Mouse (Mus musculus) limb, embryonic 10.5 days (tissue): Measurements from ENCODE around the gene Prps1l1. TPM values are rescaled to one million over a fixed set of nuclear protein-coding genes. Genes with fewer than 3 reads are reported as not detected.

Source experiments
- DNase-seq: peaks from one replicate; pipeline ENCODE4 v3.0.0-alpha.2; 2017; ENCODE audit warnings: low spot score
- H3K27ac ChIP-seq: fragments of 300-500 bp; sonication (generic); 2 replicates; pipeline ENCODE4 v1.5.1; 2016; ENCODE audit warnings: mild to moderate bottlenecking
- H3K27me3 ChIP-seq: fragments of 300-500 bp; sonication (generic); 2 replicates; pipeline ENCODE4 v1.6.1; 2016; ENCODE audit warnings: low read depth, mild to moderate bottlenecking; ENCODE audit not compliant: poor library complexity, severe bottlenecking
- H3K36me3 ChIP-seq: fragments of 300-500 bp; sonication (generic); 2 replicates; pipeline ENCODE4 v1.6.1; 2016; ENCODE audit warnings: mild to moderate bottlenecking, moderate library complexity
- H3K4me1 ChIP-seq: fragments of 300-500 bp; sonication (generic); 2 replicates; pipeline ENCODE4 v1.6.1; 2016
- H3K4me3 ChIP-seq: fragments of 300-500 bp; sonication (generic); 2 replicates; pipeline ENCODE4 v1.5.1; 2016; ENCODE audit warnings: mild to moderate bottlenecking, moderate library complexity
- H3K9me3 ChIP-seq: fragments of 300-500 bp; sonication (generic); replicated peaks from 2 replicates; pipeline ENCODE4 v1.6.1; 2016; ENCODE audit warnings: mild to moderate bottlenecking
- WGBS: fragments of 180-500 bp; shearing (Covaris S2); methylation state at CpG from one replicate; pipeline ENCODE4 v1.1.7; 2016; 5-methylcytosine and 5-hydroxymethylcytosine counted together
- polyA plus RNA-seq: library from polyadenylated mRNA; unstranded; fragments of >200 nt; fragmentation: Nextera tagmentation; extraction: Ambion mirVana; gene quantifications from 2 replicates; pipeline ENCODE4 v1.2.1, GENCODE M21; 2016

The Prps1l1 gene
- polyA plus RNA-seq, 1 experiment from 2014 or later: not detected

GRCm38 (mm10) chr12:35008340-35009137 is 24.0 kb downstream of the Prps1l1 start:
- DNase-seq: no peak

GRCm38 (mm10) chr12:35011462-35011861 is 26.9 kb downstream of the Prps1l1 start:
- peaks cover 7% of the 10 kb centered on the region; the same call in 1 of the 2 replicates for H3K4me1 ChIP-seq
- no peak for DNase-seq
- 86% methylated on average over 1 of the region's 1 CpGs for WGBS

More at GRCm38 (mm10) chr12:35008340-35009137, 24.0 kb downstream of the Prps1l1 start:
- Histone ChIP-seq H3K27ac (no peak overlapping the region), H3K4me3 (no peak overlapping the region), H3K4me1 (peaks cover 7% of the 10 kb centered on the region; the same call in 1 of the 2 replicates), H3K27me3 (no peaks in the 10 kb centered on the region), H3K36me3 (no peaks in the 10 kb centered on the region), H3K9me3 (no peaks in the 10 kb centered on the region)
- WGBS: 76% methylated on average over 11 of the region's 11 CpGs

GRCm38 (mm10) chr12:35013950-35014349 is 29.4 kb downstream of the Prps1l1 start:
- 78% methylated on average over 2 of the region's 2 CpGs for WGBS
- H3K27ac ChIP-seq: no peak overlapping the region
- DNase-seq: no peak
- no peaks in the 10 kb centered on the region for H3K4me1 ChIP-seq
- H3K9me3 ChIP-seq: no peaks in the 10 kb centered on the region
- no peak overlapping the region for H3K4me3 ChIP-seq
- no peaks in the 10 kb centered on the region for H3K27me3 ChIP-seq
- H3K36me3 ChIP-seq: no peaks in the 10 kb centered on the region

More at GRCm38 (mm10) chr12:35011462-35011861, 26.9 kb downstream of the Prps1l1 start:
- Histone ChIP-seq H3K9me3 (no peaks in the 10 kb centered on the region), H3K36me3 (no peaks in the 10 kb centered on the region), H3K4me3 (no peak overlapping the region), H3K27me3 (no peaks in the 10 kb centered on the region), H3K27ac (no peak overlapping the region)

GRCm38 (mm10) chr12:35016056-35016455 is 31.5 kb downstream of the Prps1l1 start:
- 60% methylated on average over 3 of the region's 3 CpGs for WGBS

DNA sequence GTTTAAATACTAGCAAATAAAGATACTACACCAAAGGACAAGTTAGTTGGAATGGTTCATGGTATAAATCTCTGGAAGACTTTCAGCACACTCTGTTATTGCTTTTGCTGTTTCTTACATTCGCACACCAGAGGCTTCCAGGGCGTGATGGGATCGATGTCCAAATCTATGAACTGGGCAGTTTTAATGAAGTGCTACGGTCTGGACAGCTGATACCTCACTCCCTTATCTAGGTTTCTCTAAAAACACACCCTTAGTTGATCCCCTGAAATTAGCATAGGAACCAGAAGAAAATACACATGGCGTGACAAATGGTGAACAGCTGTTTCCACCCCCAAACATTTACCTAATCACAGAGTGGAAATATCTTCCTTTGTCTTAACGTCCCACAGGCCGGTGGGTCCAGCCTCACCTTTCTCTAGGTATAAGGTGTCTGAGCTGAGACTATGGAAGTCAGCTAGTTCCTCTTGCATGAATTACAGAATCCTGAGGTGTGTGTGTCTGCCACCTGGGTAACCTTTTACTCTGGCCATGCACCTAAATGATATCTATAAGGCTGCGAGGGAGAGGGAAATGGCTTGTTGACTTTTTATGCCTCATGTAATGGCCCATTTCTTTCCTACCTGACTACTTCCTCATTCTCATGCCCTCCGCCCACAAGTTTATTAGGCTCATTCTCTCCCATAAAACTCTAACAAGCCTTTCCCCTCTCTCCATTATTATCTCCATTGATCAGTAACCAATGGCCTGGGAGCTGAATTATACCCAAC is 32.1 kb downstream of the Prps1l1 start:
- 82% methylated on average over 9 of the region's 9 CpGs for WGBS
- no peak overlapping the region for H3K4me3 ChIP-seq
- no peak overlapping the region for H3K27ac ChIP-seq
- no peaks in the 10 kb centered on the region for H3K27me3 ChIP-seq
- H3K36me3 ChIP-seq: no peaks in the 10 kb centered on the region
- no peaks in the 10 kb centered on the region for H3K4me1 ChIP-seq
- no peak for DNase-seq
- H3K9me3 ChIP-seq: no peaks in the 10 kb centered on the region

More at GRCm38 (mm10) chr12:35016056-35016455, 31.5 kb downstream of the Prps1l1 start:
- H3K27me3 ChIP-seq: no peaks in the 10 kb centered on the region
- H3K4me3 ChIP-seq: no peak overlapping the region
- H3K9me3 ChIP-seq: no peaks in the 10 kb centered on the region
- DNase-seq: no peak
- no peaks in the 10 kb centered on the region for H3K36me3 ChIP-seq
- no peaks in the 10 kb centered on the region for H3K4me1 ChIP-seq
- no peak overlapping the region for H3K27ac ChIP-seq

DNA sequence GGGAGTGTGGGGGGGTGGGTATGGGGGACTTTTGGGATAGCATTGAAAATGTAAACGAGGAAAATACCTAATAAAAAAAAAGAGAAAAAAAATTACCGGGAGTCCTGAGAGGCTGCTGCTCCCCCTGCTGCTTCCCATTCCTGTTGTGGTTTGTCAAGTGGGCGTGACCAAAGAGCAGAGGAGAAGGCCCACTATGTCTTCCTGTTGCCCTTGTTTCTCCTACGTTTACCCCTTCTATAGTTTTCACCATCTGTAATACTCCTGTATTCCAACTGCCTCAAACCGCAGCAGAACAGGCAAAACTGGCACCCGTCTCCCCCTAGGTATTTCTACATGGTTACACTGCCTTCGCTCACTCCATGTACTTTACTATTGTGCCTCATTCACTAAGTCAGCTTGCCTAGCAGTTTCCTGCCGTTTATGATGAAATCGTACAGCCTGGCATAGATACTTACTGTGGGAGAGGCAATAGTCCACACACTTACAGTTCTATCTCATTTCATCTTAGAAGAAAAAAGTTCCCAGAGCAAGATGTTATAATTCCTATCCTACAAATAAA is 34.2 kb downstream of the Prps1l1 start:
- DNase-seq: no peak
- H3K27ac ChIP-seq: no peak overlapping the region
- H3K27me3 ChIP-seq: no peaks in the 10 kb centered on the region
- no peaks in the 10 kb centered on the region for H3K4me1 ChIP-seq
- 83% methylated on average over 9 of the region's 9 CpGs for WGBS
- no peaks in the 10 kb centered on the region for H3K36me3 ChIP-seq
- no peaks in the 10 kb centered on the region for H3K9me3 ChIP-seq
- H3K4me3 ChIP-seq: no peak overlapping the region

DNA sequence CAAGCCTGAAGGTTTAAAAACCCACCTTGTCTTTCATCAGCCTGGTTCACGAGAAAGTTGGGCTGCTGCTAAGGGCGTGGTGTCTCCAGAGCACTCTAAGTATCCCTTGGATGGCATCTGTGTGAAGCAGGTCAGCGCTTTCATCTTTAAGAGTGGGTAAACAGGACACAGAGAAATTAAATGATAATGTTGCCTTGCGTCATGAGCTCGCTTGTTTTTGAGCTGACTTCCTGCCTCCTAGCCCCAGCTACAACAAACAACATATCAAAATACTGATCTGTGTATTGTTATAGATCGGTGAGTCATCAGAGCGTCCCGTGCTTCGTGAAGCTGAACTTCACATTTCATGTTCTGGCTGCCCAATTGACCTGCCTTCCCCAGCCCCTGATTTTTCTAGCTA is 36.7 kb downstream of the Prps1l1 start:
- Histone ChIP-seq H3K36me3 (no peaks in the 10 kb centered on the region), H3K4me1 (no peaks in the 10 kb centered on the region), H3K9me3 (no peaks in the 10 kb centered on the region), H3K4me3 (no peak overlapping the region), H3K27me3 (no peaks in the 10 kb centered on the region), H3K27ac (no peak overlapping the region)
- no peak for DNase-seq
- whole genome bisulfite sequencing: 85% methylated on average over 9 of the region's 9 CpGs

- H3K9me3 ChIP-seq: no peaks in the 10 kb centered on the region
- no peaks in the 10 kb centered on the region for H3K4me1 ChIP-seq
- H3K36me3 ChIP-seq: no peaks in the 10 kb centered on the region
- no peak for DNase-seq
- H3K27ac ChIP-seq: no peak overlapping the region
- 59% methylated on average over 10 of the region's 10 CpGs for WGBS
- no peaks in the 10 kb centered on the region for H3K27me3 ChIP-seq
- no peak overlapping the region for H3K4me3 ChIP-seq
These were observed 37.5 kb downstream of the Prps1l1 start for GRCm38 (mm10) chr12:35022066-35022465.

DNA sequence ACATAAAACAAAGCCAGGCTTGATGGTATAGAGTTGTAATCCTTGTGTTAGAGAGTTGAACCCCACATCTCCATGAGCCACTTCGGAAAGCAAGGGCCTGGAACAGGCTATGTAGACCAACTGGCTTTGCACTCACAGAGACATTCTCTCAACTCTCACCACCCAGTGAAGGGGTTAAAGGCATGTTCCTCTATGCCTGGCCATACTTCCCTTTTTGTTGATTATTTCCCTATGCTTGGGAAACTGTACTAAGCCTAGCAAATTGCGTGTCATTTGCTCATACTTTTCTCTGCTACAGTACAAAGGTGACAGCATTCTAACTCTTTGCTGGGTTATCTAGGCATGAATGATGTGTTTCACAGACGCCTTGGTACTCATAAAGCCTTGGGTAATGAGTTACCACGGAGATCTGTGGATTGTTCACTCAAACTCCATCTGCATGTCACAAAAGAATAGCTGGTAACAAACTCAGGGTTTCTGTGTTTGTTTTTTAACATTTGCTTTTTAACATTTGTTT is 41.4 kb downstream of the Prps1l1 start:
- no peak for DNase-seq
- Histone ChIP-seq H3K27me3 (no peaks in the 10 kb centered on the region), H3K27ac (no peak overlapping the region), H3K9me3 (no peaks in the 10 kb centered on the region), H3K4me1 (no peaks in the 10 kb centered on the region), H3K36me3 (no peaks in the 10 kb centered on the region), H3K4me3 (no peak overlapping the region)
- WGBS: 75% methylated on average over 4 of the region's 4 CpGs

GRCm38 (mm10) chr12:35027533-35027932 is 43.0 kb downstream of the Prps1l1 start:
- no peaks in the 10 kb centered on the region for H3K36me3 ChIP-seq
- 77% methylated on average over 1 of the region's 1 CpGs for WGBS
- H3K27me3 ChIP-seq: no peaks in the 10 kb centered on the region
- no peak overlapping the region for H3K27ac ChIP-seq
- no peak for DNase-seq
- no peaks in the 10 kb centered on the region for H3K9me3 ChIP-seq
- no peaks in the 10 kb centered on the region for H3K4me1 ChIP-seq
- H3K4me3 ChIP-seq: no peak overlapping the region
